Mouse (Mus musculus) forebrain, embryonic 14.5 days (tissue): ENCODE results near the gene Acap1. TPM values are rescaled to one million over a fixed set of nuclear protein-coding genes. Genes with fewer than 3 reads are reported as not detected.
A peak's percentile ranks its signal among the peaks of the same experiment; 100 is the strongest.

Experiments
- ATAC-seq: fragments of 200-750 bp; cut with Nextera tagmentation; 2 replicates; pipeline ENCODE4 v1.8.0; 2017; ENCODE audit warnings: mild to moderate bottlenecking, moderate library complexity
- DNase-seq: peaks from one replicate; pipeline ENCODE4 v3.0.0-alpha.2; 2015; ENCODE audit warnings: low spot score
- H3K27ac ChIP-seq: fragments of 300-500 bp; sonication (generic); 2 replicates; pipeline ENCODE4 v1.5.1; 2014; ENCODE audit warnings: low read depth, mild to moderate bottlenecking, control low read depth, low read length, moderate library complexity
- H3K27me3 ChIP-seq: fragments of 300-500 bp; sonication (generic); replicated peaks from 2 replicates; pipeline ENCODE4 v1.6.1; 2014; ENCODE audit warnings: low read length, control low read depth, mixed read lengths; ENCODE audit not compliant: control insufficient read depth, insufficient read depth
- H3K36me3 ChIP-seq: fragments of 300-500 bp; sonication (generic); 2 replicates; pipeline ENCODE4 v1.6.1; 2014; ENCODE audit warnings: low read length, control low read depth; ENCODE audit not compliant: control insufficient read depth, insufficient read depth
- H3K4me1 ChIP-seq: fragments of 300-500 bp; sonication (generic); 2 replicates; pipeline ENCODE4 v1.6.1; 2014; ENCODE audit warnings: antibody characterized with exemption, low read length, control low read depth; ENCODE audit not compliant: control insufficient read depth, insufficient read depth
- H3K4me2 ChIP-seq: fragments of 300-500 bp; sonication (generic); 2 replicates; pipeline ENCODE4 v1.6.1; 2014; ENCODE audit warnings: mild to moderate bottlenecking, control low read depth, low read length
- H3K4me3 ChIP-seq: fragments of 300-500 bp; sonication (generic); 2 replicates; pipeline ENCODE4 v1.5.1; 2014; ENCODE audit warnings: low read depth, low read length, control low read depth
- H3K9ac ChIP-seq: fragments of 300-500 bp; sonication (generic); 2 replicates; pipeline ENCODE4 v1.6.1; 2014; ENCODE audit warnings: mild to moderate bottlenecking, low read length, control low read depth, moderate library complexity
- H3K9me3 ChIP-seq: fragments of 300-500 bp; sonication (generic); replicated peaks from 2 replicates; pipeline ENCODE4 v1.6.1; 2016; ENCODE audit warnings: low read length, control low read depth, mixed read lengths; ENCODE audit not compliant: control insufficient read depth
- WGBS: fragments of 180-500 bp; shearing (Covaris S2); extraction: QIAGEN DNeasy Blood & Tissue Kit; methylation state at CpG from one replicate; pipeline ENCODE4 v1.1.7; 2014; 5-methylcytosine and 5-hydroxymethylcytosine counted together
- polyA plus RNA-seq: library from polyadenylated mRNA; unstranded; fragments of >200 nt; fragmentation: Nextera tagmentation; extraction: Ambion mirVana; gene quantifications from 2 replicates; pipeline ENCODE4 v1.2.1, GENCODE M21; 2014

Gene Acap1
- polyA plus RNA-seq = 0.10 and 0.17 TPM in 2 replicates

GRCm38 (mm10) chr11:69895291-69895690 is at the start of gene Acap1:
TSS of gene Acap1 (minus strand) at chr11:69895539.
- H3K9ac ChIP-seq = no peak within 1 kb of the TSS
- DNase-seq (no peak), ATAC-seq (no peak)
- no peaks in the 10 kb centered on the region for H3K9me3 ChIP-seq
- H3K4me2 ChIP-seq = no peak within 1 kb of the TSS
- H3K4me3 ChIP-seq = no peak within 1 kb of the TSS
- no peaks in the 10 kb centered on the region for H3K36me3 ChIP-seq
- 72% methylated on average over 4 of the region's 4 CpGs for WGBS
- peaks cover 10% of the 10 kb centered on the region; the same call in 1 of the 2 replicates for H3K4me1 ChIP-seq
- H3K27ac ChIP-seq = no peak within 1 kb of the TSS
- no peaks in the 10 kb centered on the region for H3K27me3 ChIP-seq

- Histone ChIP-seq H3K27ac (no peak overlapping the region), H3K27me3 (peaks cover 9% of the 10 kb centered on the region; the same call in 1 of the 2 replicates), H3K4me3 (no peak overlapping the region), H3K9me3 (no peaks in the 10 kb centered on the region), H3K36me3 (peaks cover 11% of the 10 kb centered on the region), H3K4me1 (peaks cover 2% of the 10 kb centered on the region; the same call in 1 of the 2 replicates), H3K4me2 (no peak overlapping the region), H3K9ac (no peak overlapping the region)
- WGBS = 73% methylated on average over 4 of the region's 4 CpGs
- ATAC-seq (no peak), DNase-seq (peak; percentile 39)
Observed at GRCm38 (mm10) chr11:69940962-69941361, 45.6 kb upstream of the Acap1 start.

- Histone ChIP-seq H3K9me3 (no peaks in the 10 kb centered on the region), H3K27me3 (peaks cover 9% of the 10 kb centered on the region; the same call in 1 of the 2 replicates), H3K36me3 (peaks cover 7% of the 10 kb centered on the region), H3K4me1 (peaks cover 5% of the 10 kb centered on the region; the same call in 1 of the 2 replicates), H3K4me2 (no peak overlapping the region), H3K27ac (no peak overlapping the region), H3K9ac (no peak overlapping the region), H3K4me3 (no peak overlapping the region)
- DNase-seq (no peak), ATAC-seq (no peak)
- 95% methylated on average over 17 of the region's 17 CpGs for WGBS
Observed at GRCm38 (mm10) chr11:69939731-69940130, 44.4 kb upstream of the Acap1 start.

- H3K9me3 ChIP-seq = no peaks in the 10 kb centered on the region
- peaks cover 3% of the 10 kb centered on the region; the same call in 1 of the 2 replicates for H3K36me3 ChIP-seq
- peaks cover 5% of the 10 kb centered on the region; the same call in 1 of the 2 replicates for H3K4me1 ChIP-seq
- no peak for ATAC-seq
- H3K4me2 ChIP-seq = no peak overlapping the region
- H3K9ac ChIP-seq = no peak overlapping the region
- DNase-seq = no peak
- H3K27ac ChIP-seq = no peak overlapping the region
- peaks cover 9% of the 10 kb centered on the region; the same call in 1 of the 2 replicates for H3K27me3 ChIP-seq
- WGBS = 76% methylated on average over 5 of the region's 5 CpGs
- H3K4me3 ChIP-seq = no peak overlapping the region
Observed at GRCm38 (mm10) chr11:69939181-69939580, 43.8 kb upstream of the Acap1 start.

GRCm38 (mm10) chr11:69938401-69938979 is 43.2 kb upstream of the Acap1 start:
- H3K27me3 ChIP-seq = peaks cover 9% of the 10 kb centered on the region; the same call in 1 of the 2 replicates
- no peak for DNase-seq
- no peaks in the 10 kb centered on the region for H3K9me3 ChIP-seq
- no peak overlapping the region for H3K4me3 ChIP-seq
- H3K4me2 ChIP-seq = no peak overlapping the region
- no peak for ATAC-seq
- H3K27ac ChIP-seq = no peak overlapping the region
- WGBS = 22% methylated on average over 9 of the region's 9 CpGs
- H3K36me3 ChIP-seq = peaks cover 3% of the 10 kb centered on the region; the same call in 1 of the 2 replicates
- H3K9ac ChIP-seq = no peak overlapping the region
- peaks cover 5% of the 10 kb centered on the region; the same call in 1 of the 2 replicates for H3K4me1 ChIP-seq

- Histone ChIP-seq H3K9me3 (no peaks in the 10 kb centered on the region), H3K4me2 (no peak overlapping the region), H3K4me3 (no peak overlapping the region), H3K36me3 (no peaks in the 10 kb centered on the region), H3K4me1 (peaks cover 5% of the 10 kb centered on the region; the same call in 1 of the 2 replicates), H3K27ac (no peak overlapping the region), H3K9ac (no peak overlapping the region), H3K27me3 (peaks cover 9% of the 10 kb centered on the region; the same call in 1 of the 2 replicates)
- ATAC-seq (no peak), DNase-seq (no peak)
- WGBS = 70% methylated on average over 5 of the region's 5 CpGs
Observed at GRCm38 (mm10) chr11:69937834-69938233, 42.5 kb upstream of the Acap1 start.

GRCm38 (mm10) chr11:69937385-69937784 is 42.0 kb upstream of the Acap1 start:
- Histone ChIP-seq H3K4me2 (no peak overlapping the region), H3K27ac (no peak overlapping the region), H3K27me3 (peaks cover 9% of the 10 kb centered on the region; the same call in 1 of the 2 replicates), H3K9ac (no peak overlapping the region), H3K9me3 (no peaks in the 10 kb centered on the region), H3K36me3 (no peaks in the 10 kb centered on the region), H3K4me1 (peaks cover 5% of the 10 kb centered on the region; the same call in 1 of the 2 replicates), H3K4me3 (no peak overlapping the region)
- WGBS = 48% methylated on average over 4 of the region's 4 CpGs
- DNase-seq = no peak
- no peak for ATAC-seq

- no peaks in the 10 kb centered on the region for H3K9me3 ChIP-seq
- H3K36me3 ChIP-seq = no peaks in the 10 kb centered on the region
- H3K4me2 ChIP-seq = peak overlapping the region; percentile 99
- 37% methylated on average over 9 of the region's 9 CpGs for WGBS
- DNase-seq = no peak
- H3K4me3 ChIP-seq = peak overlapping the region; percentile 53
- no peak for ATAC-seq
- H3K27me3 ChIP-seq = peaks cover 9% of the 10 kb centered on the region; the same call in 1 of the 2 replicates
- peaks cover 5% of the 10 kb centered on the region; the same call in 1 of the 2 replicates for H3K4me1 ChIP-seq
- H3K9ac ChIP-seq = no peak overlapping the region
- no peak overlapping the region for H3K27ac ChIP-seq
Observed at GRCm38 (mm10) chr11:69936714-69937347, 41.5 kb upstream of the Acap1 start.

GRCm38 (mm10) chr11:69936156-69936555 is 40.8 kb upstream of the Acap1 start:
- peak overlapping the region; percentile 99 for H3K4me2 ChIP-seq
- ATAC-seq (peak; percentile 38), DNase-seq (peak; percentile 32)
- no peaks in the 10 kb centered on the region for H3K9me3 ChIP-seq
- H3K4me3 ChIP-seq = peak overlapping the region; percentile 53
- WGBS = 1% methylated on average over 29 of the region's 30 CpGs
- H3K36me3 ChIP-seq = no peaks in the 10 kb centered on the region
- peaks cover 9% of the 10 kb centered on the region; the same call in 1 of the 2 replicates for H3K27me3 ChIP-seq
- H3K27ac ChIP-seq = no peak overlapping the region
- peaks cover 5% of the 10 kb centered on the region; the same call in 1 of the 2 replicates for H3K4me1 ChIP-seq
- H3K9ac ChIP-seq = peak overlapping the region; percentile 67
